Mouse (Mus musculus): ENCODE measurements at regions not wholly inside any gene's neighbourhood (a gene's known extent, or its start where the extent isn't known, plus 50 kb on each side); places are given as distances from the start of the nearest gene placed in this dataset.
A peak's percentile ranks its signal among the peaks of the same experiment; 100 is the strongest.

DNA sequence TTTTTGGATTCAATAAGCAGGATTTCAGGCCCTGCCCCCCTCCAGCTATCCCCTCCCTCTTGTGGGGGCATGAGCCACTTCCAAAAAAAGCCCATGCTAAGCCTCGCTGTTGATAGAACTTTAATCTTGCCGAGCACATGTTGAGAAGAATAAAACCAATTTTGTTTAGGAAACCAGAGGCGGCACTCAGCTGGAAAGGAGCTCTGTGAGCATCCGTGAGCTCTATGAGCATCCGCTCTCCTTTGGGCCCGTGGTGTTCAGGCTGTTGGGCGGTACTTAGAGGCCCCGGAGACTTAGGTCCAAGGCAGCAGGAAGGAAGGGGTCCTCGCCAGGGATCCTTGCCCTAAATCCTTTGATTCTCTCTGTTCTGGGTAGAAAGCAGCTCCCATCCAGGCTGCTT, 117.0 kb downstream of the Tle3 start:
- TF ChIP-seq CTCF (conservative IDR thresholded peaks at IDR 0.05; ENCODE audit: low read length) = no peak
- no peak for TF ChIP-seq POU5F1 (IDR thresholded peaks at IDR 0.05; ENCODE audit: borderline replicate concordance, low read length)
- no peak for TF ChIP-seq NANOG (IDR thresholded peaks at IDR 0.05; ENCODE audit: borderline replicate concordance, low read length)
- no peak overlapping the region for H3K4me3 ChIP-seq (replicated peaks; ENCODE audit: low read length)
- peaks cover 4% of the 10 kb centered on the region; the same call in 1 of the 2 replicates for H3K4me1 ChIP-seq (replicated peaks; ENCODE audit: low read depth, low read length)
- H3K36me3 ChIP-seq (ENCODE audit: insufficient read depth, low read length) = no peaks in the 10 kb centered on the region
- H3K9me3 ChIP-seq (ENCODE audit: low read length) = no peaks in the 10 kb centered on the region
- H3K27me3 ChIP-seq (ENCODE audit: insufficient read depth, low read length) = peaks cover 23% of the 10 kb centered on the region; the same call in 1 of the 2 replicates

DNA sequence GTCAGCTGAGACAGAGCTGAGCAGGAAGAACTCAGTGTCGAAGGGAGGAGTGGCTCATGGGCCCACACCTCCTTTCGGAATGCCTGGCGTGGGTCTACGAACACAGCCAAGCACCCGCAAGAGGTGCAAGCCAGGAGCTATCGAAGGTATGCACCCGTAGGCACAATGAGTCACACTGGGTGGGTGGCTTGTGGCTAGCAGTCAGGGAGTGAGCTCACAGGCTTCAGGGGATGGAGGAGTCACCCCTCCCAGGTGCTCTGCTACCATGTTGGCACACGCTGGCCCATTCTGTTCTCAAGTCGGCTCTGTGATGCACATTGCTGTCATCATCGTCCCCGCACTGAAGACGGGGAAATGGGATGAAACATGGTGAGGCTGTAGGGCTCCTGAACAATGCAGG, 115.7 kb downstream of the Tle3 start:
- no peaks in the 10 kb centered on the region for H3K36me3 ChIP-seq (ENCODE audit: insufficient read depth, low read length)
- H3K9me3 ChIP-seq (ENCODE audit: low read length) = no peaks in the 10 kb centered on the region
- peaks cover 23% of the 10 kb centered on the region; the same call in 1 of the 2 replicates for H3K27me3 ChIP-seq (ENCODE audit: insufficient read depth, low read length)
- TF ChIP-seq CTCF (conservative IDR thresholded peaks at IDR 0.05; ENCODE audit: low read length) = no peak
- no peak for TF ChIP-seq NANOG (IDR thresholded peaks at IDR 0.05; ENCODE audit: borderline replicate concordance, low read length)
- no peak for TF ChIP-seq POU5F1 (IDR thresholded peaks at IDR 0.05; ENCODE audit: borderline replicate concordance, low read length)
- no peak overlapping the region for H3K4me3 ChIP-seq (replicated peaks; ENCODE audit: low read length)
- H3K4me1 ChIP-seq (replicated peaks; ENCODE audit: low read depth, low read length) = peaks cover 4% of the 10 kb centered on the region; the same call in 1 of the 2 replicates

DNA sequence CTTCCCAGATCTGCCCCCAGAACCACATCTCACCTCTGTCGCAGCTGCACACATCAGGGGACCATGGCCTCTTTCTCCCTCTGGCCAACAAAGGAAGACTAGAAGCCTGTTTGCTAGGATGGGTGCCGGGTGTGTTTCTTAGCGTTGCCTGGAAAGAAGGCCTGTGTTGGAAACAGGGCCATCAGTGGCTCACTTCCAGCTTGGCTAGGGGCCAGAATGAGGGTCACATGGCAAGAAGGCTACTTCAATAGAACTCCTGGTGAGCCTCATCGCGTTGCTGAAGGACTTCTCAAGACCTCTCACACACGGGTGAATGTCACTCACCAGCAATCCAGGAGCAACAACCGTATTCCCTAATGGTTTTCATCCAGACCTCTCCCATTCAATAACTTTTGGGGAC, 115.0 kb downstream of the Tle3 start:
- no peaks in the 10 kb centered on the region for H3K36me3 ChIP-seq (ENCODE audit: insufficient read depth, low read length)
- peaks cover 23% of the 10 kb centered on the region; the same call in 1 of the 2 replicates for H3K27me3 ChIP-seq (ENCODE audit: insufficient read depth, low read length)
- no peak overlapping the region for H3K4me3 ChIP-seq (replicated peaks; ENCODE audit: low read length)
- peaks cover 4% of the 10 kb centered on the region; the same call in 1 of the 2 replicates for H3K4me1 ChIP-seq (replicated peaks; ENCODE audit: low read depth, low read length)
- no peaks in the 10 kb centered on the region for H3K9me3 ChIP-seq (ENCODE audit: low read length)
- TF ChIP-seq CTCF (conservative IDR thresholded peaks at IDR 0.05; ENCODE audit: low read length) (no peak), NANOG (IDR thresholded peaks at IDR 0.05; ENCODE audit: borderline replicate concordance, low read length) (no peak), POU5F1 (IDR thresholded peaks at IDR 0.05; ENCODE audit: borderline replicate concordance, low read length) (no peak)

DNA sequence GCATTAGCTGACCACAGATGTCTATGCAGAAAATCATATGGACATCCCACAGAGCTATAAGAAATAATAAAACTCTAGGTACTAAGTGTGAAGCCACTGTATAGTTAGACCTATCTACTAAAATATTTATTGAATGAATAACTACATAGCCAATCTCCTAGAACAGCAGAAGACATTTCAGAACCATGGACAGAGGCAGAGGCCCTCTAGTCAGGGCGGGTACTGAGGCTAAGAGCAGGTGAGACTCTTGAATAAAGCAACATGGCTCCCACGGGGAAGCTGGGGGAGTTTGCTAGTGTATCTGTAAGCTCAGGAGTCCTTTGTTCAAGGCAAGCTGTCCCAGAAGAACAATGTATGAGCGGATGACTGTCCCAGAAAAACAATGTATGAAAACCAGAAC, 112.2 kb downstream of the Tle3 start:
- Histone ChIP-seq H3K27me3 (ENCODE audit: insufficient read depth, low read length) (peaks cover 20% of the 10 kb centered on the region; the same call in 1 of the 2 replicates), H3K36me3 (ENCODE audit: insufficient read depth, low read length) (no peaks in the 10 kb centered on the region), H3K9me3 (ENCODE audit: low read length) (no peaks in the 10 kb centered on the region), H3K4me1 (replicated peaks; ENCODE audit: low read depth, low read length) (peaks cover 10% of the 10 kb centered on the region), H3K4me3 (replicated peaks; ENCODE audit: low read length) (no peak overlapping the region)
- no peak for TF ChIP-seq POU5F1 (IDR thresholded peaks at IDR 0.05; ENCODE audit: borderline replicate concordance, low read length)
- TF ChIP-seq NANOG (IDR thresholded peaks at IDR 0.05; ENCODE audit: borderline replicate concordance, low read length) = no peak
- no peak for TF ChIP-seq CTCF (conservative IDR thresholded peaks at IDR 0.05; ENCODE audit: low read length)

DNA sequence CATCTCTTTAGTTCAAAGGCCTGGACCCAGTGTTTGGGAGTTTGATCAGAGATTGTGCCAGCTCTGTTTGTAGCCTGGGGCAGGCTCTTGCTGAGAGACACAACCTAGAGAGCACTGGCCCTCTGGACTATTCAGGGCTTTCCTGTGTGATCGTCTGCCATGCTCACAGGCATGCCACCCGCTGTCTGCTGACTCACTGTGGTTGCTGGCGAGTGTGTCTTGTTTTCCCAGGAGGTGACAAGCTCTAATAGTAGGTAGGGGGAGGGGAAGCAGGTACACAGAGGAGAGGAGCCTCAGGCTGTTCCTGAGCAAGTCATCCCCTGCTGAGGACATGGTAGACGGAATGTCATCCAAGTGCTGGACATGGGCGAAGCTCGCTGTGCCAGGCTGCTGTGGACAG, 107.5 kb downstream of the Tle3 start:
- H3K4me3 ChIP-seq (replicated peaks; ENCODE audit: low read length) = no peak overlapping the region
- H3K27me3 ChIP-seq (ENCODE audit: insufficient read depth, low read length) = peaks cover 6% of the 10 kb centered on the region
- peaks cover 27% of the 10 kb centered on the region for H3K4me1 ChIP-seq (replicated peaks; ENCODE audit: low read depth, low read length)
- TF ChIP-seq NANOG (IDR thresholded peaks at IDR 0.05; ENCODE audit: borderline replicate concordance, low read length) (no peak), POU5F1 (IDR thresholded peaks at IDR 0.05; ENCODE audit: borderline replicate concordance, low read length) (no peak), CTCF (conservative IDR thresholded peaks at IDR 0.05; ENCODE audit: low read length) (no peak)
- H3K36me3 ChIP-seq (ENCODE audit: insufficient read depth, low read length) = no peaks in the 10 kb centered on the region
- H3K9me3 ChIP-seq (ENCODE audit: low read length) = no peaks in the 10 kb centered on the region

DNA sequence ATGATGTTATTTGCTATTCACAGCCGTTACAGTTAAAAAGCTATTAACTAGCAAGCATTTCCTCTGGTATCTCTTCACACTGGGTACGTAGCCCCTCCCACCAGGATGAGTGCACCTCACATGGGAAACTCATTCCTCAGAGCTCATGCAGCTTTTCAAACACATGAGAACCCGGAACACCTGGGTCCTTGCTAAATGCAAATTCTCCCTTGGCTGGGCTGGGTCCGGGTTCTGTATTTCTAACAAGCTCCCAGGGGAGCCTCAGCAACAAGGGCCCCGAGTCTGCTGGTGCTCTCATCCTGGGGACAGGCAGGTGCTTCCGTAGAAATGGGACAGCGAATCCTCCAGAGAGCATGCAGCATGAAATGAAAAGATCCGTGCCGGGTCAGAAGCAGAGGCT, 106.7 kb downstream of the Tle3 start:
- TF ChIP-seq CTCF (conservative IDR thresholded peaks at IDR 0.05; ENCODE audit: low read length) (no peak), POU5F1 (IDR thresholded peaks at IDR 0.05; ENCODE audit: borderline replicate concordance, low read length) (no peak)
- Histone ChIP-seq H3K4me3 (replicated peaks; ENCODE audit: low read length) (no peak overlapping the region), H3K4me1 (replicated peaks; ENCODE audit: low read depth, low read length) (peaks cover 35% of the 10 kb centered on the region), H3K27me3 (ENCODE audit: insufficient read depth, low read length) (peaks cover 9% of the 10 kb centered on the region), H3K9me3 (ENCODE audit: low read length) (no peaks in the 10 kb centered on the region), H3K36me3 (ENCODE audit: insufficient read depth, low read length) (no peaks in the 10 kb centered on the region)

DNA sequence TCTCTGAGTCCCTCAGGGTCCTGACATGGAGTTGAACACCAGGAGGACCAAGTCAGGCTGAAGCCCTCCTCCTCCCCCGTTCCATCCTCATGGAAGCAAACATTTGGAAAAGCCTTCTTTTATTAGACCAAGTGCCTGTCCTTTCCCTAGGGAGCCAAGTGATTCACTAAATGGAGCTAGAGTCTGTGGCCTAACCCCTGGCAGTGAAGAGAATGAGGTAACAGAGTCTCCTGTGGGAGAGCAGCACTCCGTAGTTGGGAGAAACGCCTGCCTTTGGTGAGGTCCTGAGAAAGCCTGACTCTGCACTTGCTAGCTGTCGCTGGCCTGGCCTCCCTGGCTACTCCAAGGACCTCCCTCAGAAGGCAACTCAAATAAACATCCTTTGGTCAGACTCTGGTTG, 104.2 kb downstream of the Tle3 start:
- no peaks in the 10 kb centered on the region for H3K36me3 ChIP-seq (ENCODE audit: insufficient read depth, low read length)
- TF ChIP-seq NANOG (IDR thresholded peaks at IDR 0.05; ENCODE audit: borderline replicate concordance, low read length) (no peak), POU5F1 (IDR thresholded peaks at IDR 0.05; ENCODE audit: borderline replicate concordance, low read length) (no peak), CTCF (conservative IDR thresholded peaks at IDR 0.05; ENCODE audit: low read length) (no peak)
- peaks cover 47% of the 10 kb centered on the region for H3K4me1 ChIP-seq (replicated peaks; ENCODE audit: low read depth, low read length)
- H3K4me3 ChIP-seq (replicated peaks; ENCODE audit: low read length) = no peak overlapping the region
- H3K9me3 ChIP-seq (ENCODE audit: low read length) = no peaks in the 10 kb centered on the region
- H3K27me3 ChIP-seq (ENCODE audit: insufficient read depth, low read length) = peaks cover 13% of the 10 kb centered on the region

DNA sequence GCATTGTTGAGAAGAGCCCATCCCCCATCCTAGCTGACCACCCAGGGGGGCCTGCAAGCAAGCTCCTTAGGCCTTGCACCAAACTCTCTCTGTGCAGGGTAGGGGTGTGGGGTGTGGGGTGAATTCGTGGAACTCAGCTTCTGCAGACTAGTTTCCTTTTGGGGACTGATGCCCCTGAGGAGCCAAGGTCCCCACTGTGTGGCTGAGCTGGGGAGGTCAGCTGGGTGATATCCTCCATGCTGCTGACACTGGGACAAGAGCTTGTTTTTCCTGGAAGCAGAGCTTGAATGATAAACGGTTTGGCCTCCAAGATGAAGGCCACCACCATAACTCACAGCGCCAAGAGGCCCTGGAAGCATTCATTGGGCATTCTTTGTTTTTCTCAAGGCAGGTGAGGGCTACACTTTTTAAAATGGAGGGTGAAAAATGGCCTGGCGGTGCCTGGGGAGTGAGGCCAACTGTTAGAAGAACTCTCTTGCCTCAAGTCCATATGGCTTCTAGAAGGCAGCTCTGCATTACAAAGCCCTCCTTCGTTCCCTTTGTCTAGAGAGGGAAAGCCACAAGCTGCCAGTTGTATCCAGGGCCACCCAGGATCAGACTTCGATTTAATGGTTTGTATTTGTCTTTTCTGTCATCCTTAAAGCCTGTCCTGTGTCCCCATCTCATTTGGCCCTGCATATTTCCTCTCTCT, 98.8 kb downstream of the Tle3 start:
- no peaks in the 10 kb centered on the region for H3K36me3 ChIP-seq (ENCODE audit: insufficient read depth, low read length)
- no peak for TF ChIP-seq CTCF (conservative IDR thresholded peaks at IDR 0.05; ENCODE audit: low read length)
- peak; percentile 95 for TF ChIP-seq POU5F1 (IDR thresholded peaks at IDR 0.05; ENCODE audit: borderline replicate concordance, low read length)
- peaks cover 4% of the 10 kb centered on the region for H3K9me3 ChIP-seq (ENCODE audit: low read length)
- H3K27me3 ChIP-seq (ENCODE audit: insufficient read depth, low read length) = peaks cover 24% of the 10 kb centered on the region
- H3K4me1 ChIP-seq (replicated peaks; ENCODE audit: low read depth, low read length) = peaks cover 64% of the 10 kb centered on the region
- no peak overlapping the region; the same call in 1 of the 2 replicates for H3K4me3 ChIP-seq (replicated peaks; ENCODE audit: low read length)

Measured in E14TG2a.4 (cell line).